Mouse (Mus musculus): Measurements from ENCODE around the gene Pcsk6. TPM values are rescaled to one million over a fixed set of nuclear protein-coding genes. Genes with fewer than 3 reads are reported as not detected.

Gene Pcsk6
- polyA plus RNA-seq, 1 experiment from 2014 or later, result 6.1 TPM

GRCm38 (mm10) chr7:66003865-66004638 lies 142.5 kb downstream of the Pcsk6 start:
- no peak for ATAC-seq (replicated peaks; ENCODE audit: insufficient number of reproducible peaks, low FRiP score, low TSS enrichment)
- H3K36me3 ChIP-seq (ENCODE audit: control insufficient read depth, insufficient read depth, low read length), result no peaks in the 10 kb centered on the region
- no peak overlapping the region for H3K9ac ChIP-seq (ENCODE audit: low read depth, low read length)
- H3K4me3 ChIP-seq (ENCODE audit: low read depth, low read length), result no peak overlapping the region
- no peaks in the 10 kb centered on the region for H3K4me1 ChIP-seq (ENCODE audit: control insufficient read depth, insufficient read depth, low read length)
- no peaks in the 10 kb centered on the region for H3K27me3 ChIP-seq (ENCODE audit: control insufficient read depth, insufficient read depth, low read length)
- no peak overlapping the region for H3K27ac ChIP-seq (ENCODE audit: low read depth, low read length)
- WGBS (ENCODE audit: insufficient replicate concordance), result 75% methylated on average over 13 of the region's 13 CpGs
- peaks cover 3% of the 10 kb centered on the region; the same call in 1 of the 2 replicates for H3K9me3 ChIP-seq (replicated peaks; ENCODE audit: control insufficient read depth, low read length)
- no peak overlapping the region for H3K4me2 ChIP-seq

GRCm38 (mm10) chr7:66005066-66005465 lies 143.5 kb downstream of the Pcsk6 start:
- Histone ChIP-seq H3K4me1 (ENCODE audit: control insufficient read depth, insufficient read depth, low read length) (no peaks in the 10 kb centered on the region), H3K36me3 (ENCODE audit: control insufficient read depth, insufficient read depth, low read length) (no peaks in the 10 kb centered on the region), H3K4me3 (ENCODE audit: low read depth, low read length) (no peak overlapping the region), H3K27ac (ENCODE audit: low read depth, low read length) (no peak overlapping the region), H3K9me3 (replicated peaks; ENCODE audit: control insufficient read depth, low read length) (no peaks in the 10 kb centered on the region), H3K27me3 (ENCODE audit: control insufficient read depth, insufficient read depth, low read length) (no peaks in the 10 kb centered on the region), H3K4me2 (no peak overlapping the region), H3K9ac (ENCODE audit: low read depth, low read length) (no peak overlapping the region)
- no peak for ATAC-seq (replicated peaks; ENCODE audit: insufficient number of reproducible peaks, low FRiP score, low TSS enrichment)
- 80% methylated on average over 10 of the region's 10 CpGs for WGBS (ENCODE audit: insufficient replicate concordance)

GRCm38 (mm10) chr7:66008161-66008891 lies 146.8 kb downstream of the Pcsk6 start:
- ATAC-seq (replicated peaks; ENCODE audit: insufficient number of reproducible peaks, low FRiP score, low TSS enrichment), result no peak
- WGBS (ENCODE audit: insufficient replicate concordance), result 76% methylated on average over 11 of the region's 11 CpGs
- Histone ChIP-seq H3K4me3 (ENCODE audit: low read depth, low read length) (no peak overlapping the region), H3K27ac (ENCODE audit: low read depth, low read length) (no peak overlapping the region), H3K4me1 (ENCODE audit: control insufficient read depth, insufficient read depth, low read length) (no peaks in the 10 kb centered on the region), H3K36me3 (ENCODE audit: control insufficient read depth, insufficient read depth, low read length) (no peaks in the 10 kb centered on the region), H3K4me2 (no peak overlapping the region), H3K9me3 (replicated peaks; ENCODE audit: control insufficient read depth, low read length) (no peaks in the 10 kb centered on the region), H3K9ac (ENCODE audit: low read depth, low read length) (no peak overlapping the region), H3K27me3 (ENCODE audit: control insufficient read depth, insufficient read depth, low read length) (no peaks in the 10 kb centered on the region)

GRCm38 (mm10) chr7:66008892-66009273 lies 147.3 kb downstream of the Pcsk6 start:
- Histone ChIP-seq H3K9ac (ENCODE audit: low read depth, low read length) (no peak overlapping the region), H3K4me2 (no peak overlapping the region), H3K4me3 (ENCODE audit: low read depth, low read length) (no peak overlapping the region), H3K27ac (ENCODE audit: low read depth, low read length) (no peak overlapping the region), H3K4me1 (ENCODE audit: control insufficient read depth, insufficient read depth, low read length) (no peaks in the 10 kb centered on the region), H3K9me3 (replicated peaks; ENCODE audit: control insufficient read depth, low read length) (no peaks in the 10 kb centered on the region), H3K27me3 (ENCODE audit: control insufficient read depth, insufficient read depth, low read length) (no peaks in the 10 kb centered on the region), H3K36me3 (ENCODE audit: control insufficient read depth, insufficient read depth, low read length) (no peaks in the 10 kb centered on the region)
- no peak for ATAC-seq (replicated peaks; ENCODE audit: insufficient number of reproducible peaks, low FRiP score, low TSS enrichment)
- 85% methylated on average over 16 of the region's 16 CpGs for WGBS (ENCODE audit: insufficient replicate concordance)

DNA sequence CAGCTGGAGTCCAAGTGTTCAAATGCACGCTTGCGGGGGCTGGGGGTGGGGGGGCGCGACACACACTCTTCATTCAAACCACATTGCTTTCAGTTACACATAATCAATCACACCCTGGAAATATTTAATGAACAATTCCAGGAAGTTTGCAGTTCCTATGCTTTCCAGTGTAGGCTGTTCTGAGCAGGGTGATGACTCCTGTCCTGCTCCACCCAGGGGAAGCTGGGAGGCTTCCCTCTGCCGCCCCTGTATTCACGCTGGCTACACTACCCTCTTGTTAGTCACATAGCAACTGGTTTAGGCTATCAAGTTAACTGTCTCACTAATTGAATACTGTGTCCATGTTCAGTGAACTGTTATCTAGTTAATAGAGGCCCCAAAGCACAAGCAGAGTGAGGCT lies 149.0 kb downstream of the Pcsk6 start:
- WGBS (ENCODE audit: insufficient replicate concordance), result 78% methylated on average over 6 of the region's 6 CpGs
- no peaks in the 10 kb centered on the region for H3K27me3 ChIP-seq (ENCODE audit: control insufficient read depth, insufficient read depth, low read length)
- H3K4me1 ChIP-seq (ENCODE audit: control insufficient read depth, insufficient read depth, low read length), result no peaks in the 10 kb centered on the region
- no peaks in the 10 kb centered on the region for H3K36me3 ChIP-seq (ENCODE audit: control insufficient read depth, insufficient read depth, low read length)
- no peak overlapping the region for H3K9ac ChIP-seq (ENCODE audit: low read depth, low read length)
- H3K27ac ChIP-seq (ENCODE audit: low read depth, low read length), result no peak overlapping the region
- no peak overlapping the region for H3K4me3 ChIP-seq (ENCODE audit: low read depth, low read length)
- H3K4me2 ChIP-seq, result no peak overlapping the region
- no peak for ATAC-seq (replicated peaks; ENCODE audit: insufficient number of reproducible peaks, low FRiP score, low TSS enrichment)
- no peaks in the 10 kb centered on the region for H3K9me3 ChIP-seq (replicated peaks; ENCODE audit: control insufficient read depth, low read length)

DNA sequence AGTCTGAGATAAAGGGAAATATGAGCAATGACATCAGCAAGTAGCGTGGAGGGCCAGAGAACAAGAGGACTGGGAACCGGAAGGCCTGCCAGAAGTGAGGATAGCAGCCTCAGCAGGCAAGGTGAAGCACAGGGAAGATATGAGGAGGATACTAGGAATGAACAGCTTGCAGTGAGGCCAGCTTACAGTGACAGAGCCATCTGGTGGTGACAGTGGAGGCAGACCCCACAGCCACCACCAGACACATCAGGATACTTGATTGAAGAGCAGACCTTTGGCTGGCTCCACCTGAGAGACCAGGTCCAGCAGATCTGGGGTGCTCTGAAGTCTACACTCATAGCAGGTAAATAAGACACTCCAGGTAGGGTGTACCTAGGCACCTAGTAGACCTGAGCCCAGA lies 166.2 kb downstream of the Pcsk6 start:
- peaks cover 3% of the 10 kb centered on the region; the same call in 1 of the 2 replicates for H3K9me3 ChIP-seq (replicated peaks; ENCODE audit: control insufficient read depth, low read length)
- no peak for ATAC-seq (replicated peaks; ENCODE audit: insufficient number of reproducible peaks, low FRiP score, low TSS enrichment)
- H3K9ac ChIP-seq (ENCODE audit: low read depth, low read length), result no peak overlapping the region
- H3K27ac ChIP-seq (ENCODE audit: low read depth, low read length), result no peak overlapping the region
- H3K4me3 ChIP-seq (ENCODE audit: low read depth, low read length), result no peak overlapping the region
- peaks cover 4% of the 10 kb centered on the region for H3K4me1 ChIP-seq (ENCODE audit: control insufficient read depth, insufficient read depth, low read length)
- 60% methylated on average over 2 of the region's 2 CpGs for WGBS (ENCODE audit: insufficient replicate concordance)
- no peaks in the 10 kb centered on the region for H3K36me3 ChIP-seq (ENCODE audit: control insufficient read depth, insufficient read depth, low read length)
- H3K4me2 ChIP-seq, result no peak overlapping the region
- no peaks in the 10 kb centered on the region; the same call in 1 of the 2 replicates for H3K27me3 ChIP-seq (ENCODE audit: control insufficient read depth, insufficient read depth, low read length)

- no peak for ATAC-seq (replicated peaks; ENCODE audit: insufficient number of reproducible peaks, low FRiP score, low TSS enrichment)
- peaks cover 4% of the 10 kb centered on the region for H3K4me1 ChIP-seq (ENCODE audit: control insufficient read depth, insufficient read depth, low read length)
- 55% methylated on average over 6 of the region's 6 CpGs for WGBS (ENCODE audit: insufficient replicate concordance)
- no peak overlapping the region for H3K4me2 ChIP-seq
- no peak overlapping the region for H3K4me3 ChIP-seq (ENCODE audit: low read depth, low read length)
- H3K27ac ChIP-seq (ENCODE audit: low read depth, low read length), result no peak overlapping the region
- no peak overlapping the region for H3K9ac ChIP-seq (ENCODE audit: low read depth, low read length)
- peaks cover 3% of the 10 kb centered on the region; the same call in 1 of the 2 replicates for H3K9me3 ChIP-seq (replicated peaks; ENCODE audit: control insufficient read depth, low read length)
- no peaks in the 10 kb centered on the region; the same call in 1 of the 2 replicates for H3K27me3 ChIP-seq (ENCODE audit: control insufficient read depth, insufficient read depth, low read length)
- no peaks in the 10 kb centered on the region for H3K36me3 ChIP-seq (ENCODE audit: control insufficient read depth, insufficient read depth, low read length)
Observed at GRCm38 (mm10) chr7:66028766-66029512, 167.4 kb downstream of the Pcsk6 start.

DNA sequence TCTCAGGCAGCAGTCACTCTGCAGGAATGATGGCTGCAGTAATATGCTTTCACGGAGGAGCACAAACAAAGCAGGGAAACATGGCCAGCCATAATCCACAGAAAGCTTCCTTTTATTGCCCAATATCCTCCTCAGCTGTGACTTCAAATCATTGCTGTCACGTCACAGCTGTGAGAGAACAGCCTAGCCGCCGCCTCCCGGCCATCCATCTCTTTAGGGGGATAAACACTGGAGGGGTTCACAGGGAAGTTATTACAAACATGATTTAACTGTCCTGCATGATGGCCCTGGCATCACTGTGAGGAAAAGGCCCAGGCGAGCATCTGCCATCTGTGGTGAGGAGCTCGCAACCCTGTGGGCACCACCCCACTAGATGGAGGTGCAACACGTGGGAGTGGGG lies 175.3 kb downstream of the Pcsk6 start:
- Histone ChIP-seq H3K9ac (ENCODE audit: low read depth, low read length) (no peak overlapping the region), H3K4me2 (no peak overlapping the region), H3K27ac (ENCODE audit: low read depth, low read length) (no peak overlapping the region), H3K27me3 (ENCODE audit: control insufficient read depth, insufficient read depth, low read length) (peaks cover 9% of the 10 kb centered on the region), H3K9me3 (replicated peaks; ENCODE audit: control insufficient read depth, low read length) (no peaks in the 10 kb centered on the region), H3K4me1 (ENCODE audit: control insufficient read depth, insufficient read depth, low read length) (peaks cover 4% of the 10 kb centered on the region; the same call in 1 of the 2 replicates), H3K36me3 (ENCODE audit: control insufficient read depth, insufficient read depth, low read length) (no peaks in the 10 kb centered on the region), H3K4me3 (ENCODE audit: low read depth, low read length) (no peak overlapping the region)
- no peak for ATAC-seq (replicated peaks; ENCODE audit: insufficient number of reproducible peaks, low FRiP score, low TSS enrichment)
- 73% methylated on average over 8 of the region's 8 CpGs for WGBS (ENCODE audit: insufficient replicate concordance)
